Mouse (Mus musculus) adrenal gland, postnatal 10 days (tissue): ENCODE measurements around the gene Tmem131. TPM values are rescaled to one million over a fixed set of nuclear protein-coding genes. Genes with fewer than 3 reads are reported as not detected.

Experiments used
- DNase-seq: peaks from one replicate; pipeline ENCODE4 v3.0.0; 2021; ENCODE audit warnings: mixed read lengths
- total RNA-seq, 2 experiments: library from RNA; stranded (reverse); gene quantifications; 2 replicates each; pipeline ENCODE4 v1.2.3; 2021

Gene Tmem131
- total RNA-seq, 2 experiments from 2014 or later = 39.3 to 48.0 TPM

- no peak for DNase-seq
Measured at GRCm38 (mm10) chr1:36886489-36886888, 57.0 kb downstream of the Tmem131 start.

GRCm38 (mm10) chr1:36884536-36884935, 58.9 kb downstream of the Tmem131 start:
- no peak for DNase-seq

GRCm38 (mm10) chr1:36883805-36884204, 59.7 kb downstream of the Tmem131 start:
- no peak for DNase-seq

- DNase-seq = no peak
Measured at GRCm38 (mm10) chr1:36879154-36879553, 64.3 kb downstream of the Tmem131 start.

GRCm38 (mm10) chr1:36877126-36877525, 66.3 kb downstream of the Tmem131 start:
- DNase-seq = no peak

GRCm38 (mm10) chr1:36874874-36875561, 68.4 kb downstream of the Tmem131 start:
- peak; percentile 38 for DNase-seq

GRCm38 (mm10) chr1:36871238-36871637, 72.2 kb downstream of the Tmem131 start:
- no peak for DNase-seq

GRCm38 (mm10) chr1:36870518-36870917, 72.9 kb downstream of the Tmem131 start:
- DNase-seq = no peak

- DNase-seq = no peak
Measured at GRCm38 (mm10) chr1:36864757-36865156, 78.7 kb downstream of the Tmem131 start.

- no peak for DNase-seq
Measured at GRCm38 (mm10) chr1:36861775-36862174, 81.7 kb downstream of the Tmem131 start.

- DNase-seq = no peak
Measured at GRCm38 (mm10) chr1:36860876-36861275, 82.6 kb downstream of the Tmem131 start.

- no peak for DNase-seq
Measured at GRCm38 (mm10) chr1:36860431-36860849, 83.0 kb downstream of the Tmem131 start.

- DNase-seq = no peak
Measured at GRCm38 (mm10) chr1:36857081-36857480, 86.4 kb downstream of the Tmem131 start.

GRCm38 (mm10) chr1:36854198-36854765, 89.2 kb downstream of the Tmem131 start:
- DNase-seq = no peak

GRCm38 (mm10) chr1:36852085-36852484, 91.4 kb downstream of the Tmem131 start:
- no peak for DNase-seq

- DNase-seq = no peak
Measured at GRCm38 (mm10) chr1:36851392-36851791, 92.1 kb downstream of the Tmem131 start.

GRCm38 (mm10) chr1:36848036-36848435, 95.4 kb downstream of the Tmem131 start:
- no peak for DNase-seq

GRCm38 (mm10) chr1:36847276-36847675, 96.2 kb downstream of the Tmem131 start:
- no peak for DNase-seq

GRCm38 (mm10) chr1:36845031-36845430, 98.4 kb downstream of the Tmem131 start:
- no peak for DNase-seq

- DNase-seq = no peak
Measured at GRCm38 (mm10) chr1:36841806-36842205, 101.7 kb downstream of the Tmem131 start.

- DNase-seq = no peak
Measured at GRCm38 (mm10) chr1:36840959-36841358, 102.5 kb downstream of the Tmem131 start.

GRCm38 (mm10) chr1:36839858-36840257, 103.6 kb downstream of the Tmem131 start:
- peak; percentile 31 for DNase-seq

- DNase-seq = no peak
Measured at GRCm38 (mm10) chr1:36836274-36836954, 107.1 kb downstream of the Tmem131 start.

GRCm38 (mm10) chr1:36835593-36835992, 107.9 kb downstream of the Tmem131 start:
- DNase-seq = no peak
